14 mouse cellular contexts compared by ENCODE assay signal in the genomic region with DNA sequence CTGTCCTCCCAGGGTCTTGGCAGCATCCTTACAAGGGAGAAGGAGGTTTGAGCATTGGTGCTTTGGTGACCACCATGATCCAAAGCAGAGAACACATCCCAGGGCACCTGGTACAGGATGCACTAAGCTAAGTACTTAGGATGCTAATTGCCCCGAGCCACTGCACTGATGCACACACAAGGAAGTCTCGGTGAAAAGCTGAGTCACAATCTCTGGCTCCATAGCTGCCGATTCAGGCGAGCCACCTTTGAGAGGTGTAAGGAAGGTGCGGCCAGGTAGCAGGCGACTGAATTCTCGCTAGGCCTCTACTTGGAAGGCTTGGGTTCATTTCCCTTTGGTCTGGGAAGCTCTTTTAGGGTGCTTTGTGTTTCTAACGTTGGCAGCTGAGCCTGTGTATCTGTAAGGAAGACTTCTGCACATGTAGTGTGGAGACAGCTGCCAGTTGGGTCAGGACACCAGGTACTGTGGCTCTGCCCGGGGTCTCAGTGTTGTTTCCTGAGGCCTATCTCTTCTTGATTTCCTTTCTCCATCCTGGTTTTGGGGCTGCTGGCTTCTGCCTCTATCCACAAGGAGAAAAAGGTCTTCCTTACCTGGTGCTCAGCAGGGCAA.
DNase-seq lines count a peak whose midpoint lies in the region; ATAC-seq and TF ChIP-seq lines count a peak whose summit lies in the region.
"Had no signal": no experiment of that assay in that cellular context is flagged by ENCODE, and none has a peak within 500 bp of the region (broad histone marks: within the 10 kb centered on the region; RNA-seq: fewer than 3 reads in every experiment).

No protein-coding gene starts in this region.

- no peak overlapping the region for H3K9ac ChIP-seq in heart, embryonic 11.5 days (ENCODE audit: low read depth, low read length)
- H3K9ac ChIP-seq in intestine, postnatal 0 days (ENCODE audit: low read depth, low read length), result no peak overlapping the region
- no peak overlapping the region for H3K9ac ChIP-seq in stomach, embryonic 15.5 days
- H3K9ac ChIP-seq: forebrain, embryonic 13.5 days; midbrain, embryonic 13.5 days had no signal

- no peaks in the 10 kb centered on the region for H3K27me3 ChIP-seq in heart, embryonic 11.5 days (ENCODE audit: control insufficient read depth, insufficient read depth, low read length)
- H3K27me3 ChIP-seq in intestine, postnatal 0 days (replicated peaks; ENCODE audit: control insufficient read depth, insufficient read depth, low read length), result no peaks in the 10 kb centered on the region
- no peaks in the 10 kb centered on the region for H3K27me3 ChIP-seq in stomach, embryonic 15.5 days (replicated peaks)
- H3K27me3 ChIP-seq: forebrain, embryonic 13.5 days; midbrain, embryonic 13.5 days had no signal

- no peak overlapping the region for H3K4me2 ChIP-seq in heart, embryonic 11.5 days
- H3K4me2 ChIP-seq in intestine, postnatal 0 days (replicated peaks; ENCODE audit: low read depth), result no peak overlapping the region
- H3K4me2 ChIP-seq in stomach, embryonic 15.5 days, result no peak overlapping the region
- H3K4me2 ChIP-seq: forebrain, embryonic 13.5 days; midbrain, embryonic 13.5 days had no signal

- peak; percentile 90 for DNase-seq in heart, adult 11 months
- peak; percentile 56 for DNase-seq in lung, postnatal 36 days
- DNase-seq in lung, adult 2 months, result no peak
- no peak for DNase-seq in embryo, embryonic 11 days
- DNase-seq in left cerebral cortex, adult 9 months (ENCODE audit: low spot score in 2 of 2), result no peak
- DNase-seq: cerebellum, adult 9-10 months; kidney, postnatal 14 days; thymus, postnatal 14 days had no signal

- no peak overlapping the region for H3K4me3 ChIP-seq in heart, embryonic 11.5 days (ENCODE audit: low read depth, low read length)
- H3K4me3 ChIP-seq in lung, adult 2 months (replicated peaks; ENCODE audit: extremely low read depth, low read depth, low read length), result no peak overlapping the region
- no peak overlapping the region for H3K4me3 ChIP-seq in intestine, postnatal 0 days (ENCODE audit: low read depth, low read length)
- no peak overlapping the region for H3K4me3 ChIP-seq in stomach, embryonic 15.5 days (replicated peaks)
- H3K4me3 ChIP-seq: forebrain, embryonic 13.5 days; midbrain, embryonic 13.5 days had no signal

- no peaks in the 10 kb centered on the region for H3K36me3 ChIP-seq in heart, embryonic 11.5 days (ENCODE audit: control insufficient read depth, insufficient read depth, low read length)
- peaks cover 16% of the 10 kb centered on the region; the same call in 1 of the 2 replicates for H3K36me3 ChIP-seq in intestine, postnatal 0 days (ENCODE audit: control insufficient read depth, insufficient read depth)
- H3K36me3 ChIP-seq in stomach, embryonic 15.5 days, result no peaks in the 10 kb centered on the region
- H3K36me3 ChIP-seq: midbrain, embryonic 13.5 days had no signal

- no peak for TF ChIP-seq POLR2A in lung, adult 2 months (IDR thresholded peaks at IDR 0.05; ENCODE audit: borderline replicate concordance, extremely low read depth, low read depth, low read length)

- H3K4me1 ChIP-seq in heart, embryonic 11.5 days (ENCODE audit: control insufficient read depth, insufficient read depth, low read length), result peaks cover 22% of the 10 kb centered on the region
- H3K4me1 ChIP-seq in lung, adult 2 months (ENCODE audit: control insufficient read depth, insufficient read depth, low read length), result peaks cover 5% of the 10 kb centered on the region; the same call in 1 of the 2 replicates
- peaks cover 14% of the 10 kb centered on the region for H3K4me1 ChIP-seq in intestine, postnatal 0 days (replicated peaks; ENCODE audit: control insufficient read depth, insufficient read depth, low read length)
- peaks cover 29% of the 10 kb centered on the region for H3K4me1 ChIP-seq in stomach, embryonic 15.5 days
- H3K4me1 ChIP-seq: forebrain, embryonic 13.5 days had no signal

- 75% methylated on average over 9 of the region's 9 CpGs for WGBS in heart, embryonic 11.5 days (ENCODE audit: insufficient replicate concordance)
- 49% methylated on average over 9 of the region's 9 CpGs for WGBS in lung, adult 2 months
- WGBS in intestine, postnatal 0 days, result 44% methylated on average over 9 of the region's 9 CpGs
- 66% methylated on average over 9 of the region's 9 CpGs for WGBS in stomach, embryonic 15.5 days

- no peaks in the 10 kb centered on the region for H3K9me3 ChIP-seq in heart, embryonic 11.5 days (replicated peaks; ENCODE audit: control insufficient read depth, low read length)
- no peaks in the 10 kb centered on the region for H3K9me3 ChIP-seq in intestine, postnatal 0 days (ENCODE audit: control insufficient read depth)
- no peaks in the 10 kb centered on the region for H3K9me3 ChIP-seq in stomach, embryonic 15.5 days
- H3K9me3 ChIP-seq: forebrain, embryonic 13.5 days; midbrain, embryonic 13.5 days had no signal

- no peak overlapping the region for H3K27ac ChIP-seq in heart, embryonic 11.5 days (ENCODE audit: low read depth, low read length)
- H3K27ac ChIP-seq in intestine, postnatal 0 days (ENCODE audit: low read depth, low read length), result peak overlapping the region; percentile 55
- peak overlapping the region; percentile 5; the same call in 1 of the 2 replicates for H3K27ac ChIP-seq in stomach, embryonic 15.5 days
- H3K27ac ChIP-seq: forebrain, embryonic 13.5 days; hindbrain, postnatal 0 days; midbrain, embryonic 13.5 days had no signal

- ATAC-seq in heart, embryonic 11.5 days (replicated peaks; ENCODE audit: insufficient number of reproducible peaks, low FRiP score, low TSS enrichment), result no peak
- peak; percentile 68 for ATAC-seq in intestine, postnatal 0 days
- ATAC-seq in stomach, embryonic 15.5 days (ENCODE audit: insufficient read depth, low FRiP score, low read depth), result 0 out of 2 replicates have a peak, but pooled peaks have one; percentile 25
- ATAC-seq: forebrain, embryonic 13.5 days had no signal

- no peak for TF ChIP-seq CTCF in lung, adult 2 months (IDR thresholded peaks at IDR 0.05; ENCODE audit: insufficient read depth, low read length)
- TF ChIP-seq CTCF in intestine, postnatal 0 days (IDR thresholded peaks at IDR 0.05; ENCODE audit: low read depth), result no peak

Comparison
In these comparisons a context has a peak if more than half of its experiments do, and no peak if none do; other contexts are left out.
1. DNase-seq: peak in heart, adult 11 months (single experiment) and lung, postnatal 36 days (single experiment); none in lung, adult 2 months (single experiment), embryo, embryonic 11 days (single experiment) and left cerebral cortex, adult 9 months (0 of 2).